Mouse (Mus musculus) neural tube, embryonic 14.5 days (tissue): ENCODE measurements around the gene Aadat. TPM values are rescaled to one million over a fixed set of nuclear protein-coding genes. Genes with fewer than 3 reads are reported as not detected.
"Not testable (repeated sequence)": the region's sequence is repeated elsewhere in the genome, so short reads cannot be mapped to it uniquely, and the experiment has no call there.

Experiments
- ATAC-seq: fragments of 200-750 bp; cut with Nextera tagmentation; 2 replicates; pipeline ENCODE4 v1.8.0; 2017; ENCODE audit warnings: low read depth, mild to moderate bottlenecking, moderate TSS enrichment, moderate library complexity
- H3K27ac ChIP-seq: fragments of 300-500 bp; sonication (generic); 2 replicates; pipeline ENCODE4 v1.5.1; 2014; ENCODE audit warnings: low read depth, mild to moderate bottlenecking, control low read depth, low read length, moderate library complexity, mixed read lengths
- H3K27me3 ChIP-seq: fragments of 300-500 bp; sonication (generic); 2 replicates; pipeline ENCODE4 v1.6.1; 2014; ENCODE audit warnings: low read length; ENCODE audit not compliant: control insufficient read depth, insufficient read depth
- H3K36me3 ChIP-seq: fragments of 300-500 bp; sonication (generic); 2 replicates; pipeline ENCODE4 v1.6.1; 2014; ENCODE audit warnings: low read length, mixed read lengths; ENCODE audit not compliant: control insufficient read depth, insufficient read depth
- H3K4me1 ChIP-seq: fragments of 300-500 bp; sonication (generic); 2 replicates; pipeline ENCODE4 v1.6.1; 2014; ENCODE audit warnings: low read length; ENCODE audit not compliant: control insufficient read depth, insufficient read depth
- H3K4me2 ChIP-seq: fragments of 300-500 bp; sonication (generic); 2 replicates; pipeline ENCODE4 v1.6.1; 2014; ENCODE audit warnings: mild to moderate bottlenecking, low read depth, low read length, control low read depth
- H3K4me3 ChIP-seq: fragments of 300-500 bp; sonication (generic); 2 replicates; pipeline ENCODE4 v1.5.1; 2014; ENCODE audit warnings: low read depth, low read length, control low read depth, mixed read lengths
- H3K9ac ChIP-seq: fragments of 300-500 bp; sonication (generic); replicated peaks from 2 replicates; pipeline ENCODE4 v1.6.1; 2014; ENCODE audit warnings: low read depth, mild to moderate bottlenecking, control low read depth, low read length, mixed read lengths
- H3K9me3 ChIP-seq: fragments of 300-500 bp; sonication (generic); 2 replicates; pipeline ENCODE4 v1.6.1; 2016; ENCODE audit warnings: low read length; ENCODE audit not compliant: control insufficient read depth
- WGBS: fragments of 180-500 bp; shearing (Covaris S2); extraction: QIAGEN DNeasy Blood & Tissue Kit; methylation state at CpG from one replicate; pipeline ENCODE4 v1.1.7; 2014; 5-methylcytosine and 5-hydroxymethylcytosine counted together
- polyA plus RNA-seq: library from polyadenylated mRNA; unstranded; fragments of >200 nt; fragmentation: Nextera tagmentation; extraction: Ambion mirVana; gene quantifications from 2 replicates; pipeline ENCODE4 v1.2.1, GENCODE M21; 2014

Aadat gene
- polyA plus RNA-seq, 1 experiment from 2014 or later, result 2.9 TPM

DNA sequence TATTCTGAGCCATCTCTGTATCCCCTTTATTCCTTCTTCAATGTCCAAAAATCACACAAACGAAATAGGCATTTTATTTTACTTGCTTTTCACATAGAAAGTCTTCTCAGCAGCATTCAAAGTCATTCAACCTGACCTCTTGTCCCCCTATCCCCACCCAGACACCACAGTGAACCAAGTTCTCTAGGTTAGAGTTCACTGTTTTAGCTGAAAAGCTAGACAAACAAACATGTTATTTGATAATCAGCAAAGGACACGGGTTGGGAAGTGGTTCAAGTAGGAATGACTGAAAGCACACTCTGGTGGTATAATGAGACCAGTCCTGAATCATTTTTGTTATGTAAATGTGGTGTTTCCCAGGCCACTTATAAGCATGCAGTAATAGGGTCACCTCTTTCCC lies 29.2 kb downstream of the Aadat start:
- Histone ChIP-seq H3K4me1 (no peaks in the 10 kb centered on the region), H3K4me2 (no peak overlapping the region), H3K9ac (no peak overlapping the region), H3K27ac (no peak overlapping the region), H3K4me3 (no peak overlapping the region), H3K9me3 (no peaks in the 10 kb centered on the region), H3K36me3 (no peaks in the 10 kb centered on the region), H3K27me3 (no peaks in the 10 kb centered on the region)
- ATAC-seq, result no peak
- WGBS, result 39% methylated on average over 2 of the region's 2 CpGs

DNA sequence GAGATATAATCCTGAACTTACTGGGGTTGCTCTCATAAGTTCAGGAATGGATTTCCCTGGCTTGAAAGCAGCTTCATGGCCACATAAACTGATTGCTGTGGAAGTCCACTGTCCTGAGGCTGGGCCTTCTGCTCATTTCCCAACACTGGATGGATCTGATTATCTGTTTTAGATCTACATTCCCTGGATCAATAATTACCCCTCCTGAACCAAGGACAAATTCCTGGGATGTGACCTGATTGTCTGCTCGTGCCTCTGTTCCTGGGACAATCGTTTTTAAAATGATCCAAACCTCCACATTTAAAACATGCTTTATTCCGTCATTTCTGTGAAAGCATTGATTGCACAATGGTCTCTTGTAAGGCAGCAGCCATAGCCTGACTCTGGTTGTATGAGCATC lies 61.1 kb downstream of the Aadat start:
- no peaks in the 10 kb centered on the region for H3K9me3 ChIP-seq
- 76% methylated on average over 3 of the region's 3 CpGs for WGBS
- H3K4me2 ChIP-seq, result no peak overlapping the region
- no peaks in the 10 kb centered on the region for H3K4me1 ChIP-seq
- H3K27me3 ChIP-seq, result no peaks in the 10 kb centered on the region
- no peaks in the 10 kb centered on the region for H3K36me3 ChIP-seq
- no peak for ATAC-seq
- H3K9ac ChIP-seq, result no peak overlapping the region
- H3K4me3 ChIP-seq, result no peak overlapping the region
- no peak overlapping the region for H3K27ac ChIP-seq

DNA sequence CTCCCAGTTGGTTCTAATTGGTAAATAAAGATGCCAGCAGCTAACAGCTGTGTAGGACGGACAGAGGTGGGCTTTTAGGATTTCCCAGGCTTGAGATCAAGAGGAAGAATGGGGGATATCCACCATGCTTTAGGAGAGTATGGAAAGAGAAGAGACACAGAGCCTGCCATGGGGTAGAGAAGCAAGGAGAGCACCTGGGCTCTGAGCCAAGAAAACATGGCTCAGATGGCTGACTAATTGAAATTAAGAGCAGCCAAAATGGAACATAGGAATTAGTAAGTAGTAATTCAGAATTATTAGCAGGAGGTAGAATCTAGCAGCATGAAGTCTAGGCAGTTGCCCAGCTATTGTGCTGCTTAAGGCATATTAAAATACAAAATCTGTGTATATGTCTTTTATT lies 71.5 kb downstream of the Aadat start:
- Histone ChIP-seq H3K9me3 (no peaks in the 10 kb centered on the region), H3K27ac (no peak overlapping the region), H3K27me3 (no peaks in the 10 kb centered on the region), H3K4me2 (no peak overlapping the region), H3K9ac (no peak overlapping the region), H3K4me1 (no peaks in the 10 kb centered on the region), H3K4me3 (no peak overlapping the region), H3K36me3 (no peaks in the 10 kb centered on the region)
- peak; percentile 56; the same call in 1 of the 2 replicates for ATAC-seq
- 56% methylated on average over 1 of the region's 1 CpGs for WGBS

DNA sequence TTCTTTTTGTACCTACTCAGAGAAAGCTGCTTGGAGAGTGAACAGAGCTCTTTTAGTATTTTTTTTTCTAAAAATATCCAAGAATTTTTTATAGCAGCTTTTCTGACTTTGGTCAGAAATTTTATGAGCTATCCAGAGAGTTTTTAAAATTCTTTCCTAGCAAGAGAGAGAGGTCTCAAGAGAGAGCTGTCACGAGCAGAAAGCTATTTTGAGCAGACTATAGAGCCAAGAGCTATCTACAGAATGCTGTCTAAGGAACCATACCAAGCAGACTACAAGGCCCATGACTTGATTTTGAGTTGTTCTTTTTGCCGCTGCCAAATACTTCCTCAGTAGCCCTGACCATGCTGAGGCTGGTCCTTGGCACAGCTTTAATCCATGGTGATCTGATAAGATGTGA lies 77.6 kb downstream of the Aadat start:
- Histone ChIP-seq H3K36me3 (no peaks in the 10 kb centered on the region), H3K4me2 (no peak overlapping the region), H3K27ac (no peak overlapping the region), H3K9ac (no peak overlapping the region), H3K4me3 (no peak overlapping the region), H3K9me3 (no peaks in the 10 kb centered on the region), H3K4me1 (no peaks in the 10 kb centered on the region), H3K27me3 (no peaks in the 10 kb centered on the region)
- WGBS, result 79% methylated on average over 2 of the region's 2 CpGs
- no peak for ATAC-seq

DNA sequence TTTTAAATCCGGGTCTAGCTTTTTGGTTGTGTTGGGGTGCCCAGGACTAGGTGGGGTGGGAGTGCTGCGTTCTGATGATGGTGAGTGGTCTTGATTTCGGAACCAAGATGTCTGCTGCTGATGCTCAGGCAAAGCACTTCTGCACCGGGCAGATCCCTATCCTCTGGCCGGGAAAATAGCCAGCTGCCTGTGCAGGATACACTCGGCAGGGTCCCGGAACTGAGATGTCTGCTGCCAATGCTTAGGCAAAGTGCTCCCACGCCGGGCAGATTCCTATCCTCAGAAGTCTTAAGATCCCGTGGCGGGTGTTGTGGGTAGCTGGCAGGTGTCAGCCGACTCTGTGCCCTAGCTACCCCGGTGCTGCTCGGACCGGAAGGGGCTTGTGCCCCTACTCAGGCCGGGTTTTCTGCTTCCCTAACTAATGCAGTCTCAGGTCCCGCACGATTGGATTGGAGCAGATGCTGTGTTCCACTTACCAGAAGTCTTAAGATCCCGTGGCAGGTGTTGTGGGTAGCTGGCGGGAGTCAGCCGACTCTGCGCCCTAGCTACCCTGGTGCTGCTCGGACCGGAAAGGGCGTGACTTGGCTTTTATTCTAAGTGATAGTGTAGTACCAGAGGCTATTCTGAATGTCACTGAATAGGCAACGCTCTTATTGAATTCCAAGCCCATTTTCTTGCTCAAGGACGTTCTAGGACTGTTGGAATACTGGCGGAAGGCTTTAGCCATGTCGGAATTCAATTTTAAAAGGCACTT lies 85.8 kb downstream of the Aadat start:
- H3K9me3 ChIP-seq, H3K27me3 ChIP-seq, H3K4me1 ChIP-seq, H3K36me3 ChIP-seq, H3K4me2 ChIP-seq, H3K9ac ChIP-seq, H3K27ac ChIP-seq, ATAC-seq, H3K4me3 ChIP-seq: not testable (repeated sequence)
- 90% methylated on average over 29 of the region's 29 CpGs for WGBS

DNA sequence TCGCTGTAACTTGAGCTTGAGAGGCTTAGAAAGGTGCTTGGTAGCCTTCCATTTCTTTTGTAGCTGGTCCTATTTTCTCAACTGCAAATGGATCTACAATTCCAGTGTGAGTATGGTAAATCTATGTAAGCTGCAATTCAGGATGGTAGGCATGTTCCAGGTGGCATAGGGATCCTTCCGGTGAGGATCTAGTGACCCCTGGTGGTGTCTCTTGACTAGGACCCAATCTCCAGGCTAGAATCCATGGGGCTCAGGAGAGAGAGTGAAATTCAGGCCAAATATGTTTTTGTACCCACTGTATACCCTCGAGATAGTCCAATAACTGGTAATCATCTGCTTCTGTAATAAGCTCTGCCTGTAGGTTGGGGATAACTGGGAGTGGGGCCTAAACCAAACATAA lies 89.0 kb downstream of the Aadat start:
- Histone ChIP-seq H3K9me3 (no peaks in the 10 kb centered on the region), H3K27me3 (no peaks in the 10 kb centered on the region), H3K4me1 (no peaks in the 10 kb centered on the region), H3K4me3 (no peak overlapping the region), H3K4me2 (no peak overlapping the region), H3K27ac (no peak overlapping the region), H3K9ac (no peak overlapping the region), H3K36me3 (no peaks in the 10 kb centered on the region)
- no peak for ATAC-seq
- 66% methylated on average over 3 of the region's 3 CpGs for WGBS

Other genes starting within 250 kb of the Aadat start
- gene Gm10283, start 2.7 kb upstream of the Aadat start, polyA plus RNA-seq, result not detected in 2 replicates
- gene Mfap3l, start 126.9 kb downstream of the Aadat start, polyA plus RNA-seq, result 8.9 and 9.0 TPM in 2 replicates